Mouse (Mus musculus) cortical plate, adult 2 months (tissue): Measurements from ENCODE around the gene Arnt2.

Experiments
- CTCF ChIP-seq: fragments of 200-500 bp; IDR thresholded peaks from 2 replicates; pipeline ENCODE4 v1.5.1; 2011; ENCODE audit warnings: mild to moderate bottlenecking, control low read depth, low read length; ENCODE audit not compliant: insufficient read depth; ENCODE audit errors: extremely low read depth
- POLR2A ChIP-seq: fragments of 200-500 bp; IDR thresholded peaks from 2 replicates; pipeline ENCODE4 v1.6.1; 2011; ENCODE audit warnings: mild to moderate bottlenecking, low read length, control low read depth; ENCODE audit not compliant: insufficient read depth; ENCODE audit errors: extremely low read depth

DNA sequence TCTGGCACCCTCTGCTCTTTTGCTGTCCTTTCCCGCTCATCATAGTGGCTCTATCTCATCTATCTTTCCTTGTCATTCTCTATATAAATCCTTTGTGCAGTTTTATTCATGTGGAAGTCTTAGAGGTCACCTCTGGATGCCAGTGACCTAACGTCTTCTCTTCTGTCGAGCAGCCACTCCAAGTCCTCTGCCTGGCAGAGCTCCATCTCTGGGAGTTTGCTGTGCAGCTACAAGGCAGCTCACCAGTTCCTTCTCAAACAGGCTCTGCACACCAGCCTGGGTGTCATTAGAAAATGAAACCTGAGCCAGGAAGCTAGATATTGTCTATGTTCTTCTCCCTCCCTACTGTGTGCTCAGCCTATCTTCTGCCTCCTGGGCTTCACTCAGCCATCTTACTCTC is 98.4 kb downstream of the Arnt2 start:
- no peak for TF ChIP-seq CTCF
- no peak for TF ChIP-seq POLR2A
